Mouse (Mus musculus) neural tube, embryonic 14.5 days (tissue): ENCODE data around the gene Mymx. TPM values are rescaled to one million over a fixed set of nuclear protein-coding genes. Genes with fewer than 3 reads are reported as not detected.

Source experiments
- ATAC-seq: fragments of 200-750 bp; cut with Nextera tagmentation; 2 replicates; pipeline ENCODE4 v1.8.0; 2017; ENCODE audit warnings: low read depth, mild to moderate bottlenecking, moderate TSS enrichment, moderate library complexity
- H3K27ac ChIP-seq: fragments of 300-500 bp; sonication (generic); 2 replicates; pipeline ENCODE4 v1.5.1; 2014; ENCODE audit warnings: low read depth, mild to moderate bottlenecking, control low read depth, low read length, moderate library complexity, mixed read lengths
- H3K27me3 ChIP-seq: fragments of 300-500 bp; sonication (generic); 2 replicates; pipeline ENCODE4 v1.6.1; 2014; ENCODE audit warnings: low read length; ENCODE audit not compliant: control insufficient read depth, insufficient read depth
- H3K36me3 ChIP-seq: fragments of 300-500 bp; sonication (generic); 2 replicates; pipeline ENCODE4 v1.6.1; 2014; ENCODE audit warnings: low read length, mixed read lengths; ENCODE audit not compliant: control insufficient read depth, insufficient read depth
- H3K4me1 ChIP-seq: fragments of 300-500 bp; sonication (generic); 2 replicates; pipeline ENCODE4 v1.6.1; 2014; ENCODE audit warnings: low read length; ENCODE audit not compliant: control insufficient read depth, insufficient read depth
- H3K4me2 ChIP-seq: fragments of 300-500 bp; sonication (generic); 2 replicates; pipeline ENCODE4 v1.6.1; 2014; ENCODE audit warnings: mild to moderate bottlenecking, low read depth, low read length, control low read depth
- H3K4me3 ChIP-seq: fragments of 300-500 bp; sonication (generic); 2 replicates; pipeline ENCODE4 v1.5.1; 2014; ENCODE audit warnings: low read depth, low read length, control low read depth, mixed read lengths
- H3K9ac ChIP-seq: fragments of 300-500 bp; sonication (generic); replicated peaks from 2 replicates; pipeline ENCODE4 v1.6.1; 2014; ENCODE audit warnings: low read depth, mild to moderate bottlenecking, control low read depth, low read length, mixed read lengths
- H3K9me3 ChIP-seq: fragments of 300-500 bp; sonication (generic); 2 replicates; pipeline ENCODE4 v1.6.1; 2016; ENCODE audit warnings: low read length; ENCODE audit not compliant: control insufficient read depth
- WGBS: fragments of 180-500 bp; shearing (Covaris S2); extraction: QIAGEN DNeasy Blood & Tissue Kit; methylation state at CpG from one replicate; pipeline ENCODE4 v1.1.7; 2014; 5-methylcytosine and 5-hydroxymethylcytosine counted together
- polyA plus RNA-seq: library from polyadenylated mRNA; unstranded; fragments of >200 nt; fragmentation: Nextera tagmentation; extraction: Ambion mirVana; gene quantifications from 2 replicates; pipeline ENCODE4 v1.2.1, GENCODE M21; 2014

Mymx gene
- polyA plus RNA-seq, 1 experiment from 2014 or later = 0.44 TPM

- 89% methylated on average over 15 of the region's 15 CpGs for WGBS
- Histone ChIP-seq H3K4me3 (no peak overlapping the region), H3K4me1 (peaks cover 8% of the 10 kb centered on the region), H3K9ac (no peak overlapping the region), H3K4me2 (no peak overlapping the region), H3K27me3 (no peaks in the 10 kb centered on the region), H3K27ac (no peak overlapping the region), H3K36me3 (no peaks in the 10 kb centered on the region), H3K9me3 (no peaks in the 10 kb centered on the region)
- ATAC-seq = no peak
Observed at GRCm38 (mm10) chr17:45559732-45560525, 42.0 kb downstream of the Mymx start.

DNA sequence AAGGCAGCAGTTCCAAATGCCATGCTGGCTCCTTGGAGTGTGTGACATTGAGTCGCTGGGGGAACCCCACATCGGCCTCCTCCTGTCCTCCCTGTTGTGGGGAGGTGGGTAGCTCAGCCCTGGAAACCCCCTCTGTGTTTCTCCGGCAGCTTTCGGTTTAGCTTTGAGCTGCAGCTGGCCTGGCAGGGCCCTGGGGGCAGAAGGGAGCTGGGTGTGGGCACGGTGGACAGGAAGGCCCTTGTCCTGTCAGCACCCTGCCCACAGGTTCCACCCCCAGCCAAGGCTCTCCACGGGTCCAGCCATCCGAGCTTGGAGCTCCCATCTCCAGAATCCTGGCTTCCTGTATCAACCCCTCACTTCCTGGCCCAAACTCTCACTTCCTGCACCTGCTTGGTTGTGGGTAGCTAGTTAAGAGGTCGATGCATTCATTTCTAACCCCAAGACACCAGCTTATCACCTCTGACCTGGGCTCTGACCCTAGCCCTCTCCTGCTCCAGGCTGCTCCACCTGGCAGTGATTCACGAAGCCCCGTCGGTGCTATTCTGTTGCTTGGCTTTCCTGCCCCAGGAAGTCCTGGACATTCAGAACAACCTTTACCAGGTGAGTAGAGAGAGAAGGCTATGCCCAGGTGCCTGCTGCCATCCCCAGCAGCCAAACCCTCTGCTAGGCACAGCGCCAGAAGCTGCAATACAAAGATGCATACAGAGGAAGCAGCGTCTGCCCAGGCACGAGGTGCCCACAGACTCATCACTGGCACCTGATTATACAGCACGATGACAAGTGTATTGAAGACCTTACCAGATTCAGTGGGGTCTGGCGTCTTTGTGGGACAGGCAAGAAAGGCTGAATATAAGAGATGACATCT is 43.7 kb downstream of the Mymx start:
- no peaks in the 10 kb centered on the region for H3K36me3 ChIP-seq
- no peak overlapping the region for H3K9ac ChIP-seq
- no peak overlapping the region for H3K4me2 ChIP-seq
- no peaks in the 10 kb centered on the region for H3K27me3 ChIP-seq
- H3K4me3 ChIP-seq = no peak overlapping the region
- no peak overlapping the region for H3K27ac ChIP-seq
- 77% methylated on average over 16 of the region's 16 CpGs for WGBS
- H3K9me3 ChIP-seq = no peaks in the 10 kb centered on the region
- ATAC-seq = no peak
- peaks cover 5% of the 10 kb centered on the region; the same call in 1 of the 2 replicates for H3K4me1 ChIP-seq

DNA sequence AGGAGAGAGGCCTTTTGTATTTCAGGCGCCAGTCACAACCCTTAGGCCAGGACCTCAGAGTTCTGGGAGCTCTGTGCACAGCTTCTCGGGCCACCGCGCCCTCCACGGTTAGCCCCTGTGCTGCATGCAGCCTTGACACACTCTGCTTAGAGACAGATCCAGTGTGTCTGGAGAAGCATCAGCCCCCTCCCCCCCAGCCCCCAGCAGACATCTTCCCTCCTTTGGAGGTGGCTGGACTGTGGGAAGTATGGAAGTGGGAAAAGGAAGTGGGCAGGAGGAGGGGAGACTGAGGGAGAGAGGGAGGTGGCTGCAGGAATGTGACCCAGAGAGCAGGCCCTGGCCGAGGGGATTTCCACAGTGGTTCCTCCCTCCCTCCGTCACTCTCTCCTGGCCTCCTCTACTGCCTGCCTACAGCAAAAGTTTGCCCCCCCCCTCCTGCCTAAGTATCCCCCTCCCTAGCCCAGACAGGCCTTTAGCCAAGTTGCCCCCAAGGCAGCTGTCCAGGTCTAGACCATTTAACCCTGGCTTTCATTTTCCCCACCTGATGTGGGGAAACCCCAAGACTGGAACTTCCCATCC is 44.6 kb downstream of the Mymx start:
- no peak overlapping the region for H3K27ac ChIP-seq
- WGBS = 72% methylated on average over 7 of the region's 7 CpGs
- H3K4me1 ChIP-seq = peaks cover 5% of the 10 kb centered on the region; the same call in 1 of the 2 replicates
- no peak overlapping the region for H3K4me2 ChIP-seq
- no peak for ATAC-seq
- H3K27me3 ChIP-seq = no peaks in the 10 kb centered on the region
- no peak overlapping the region for H3K4me3 ChIP-seq
- no peaks in the 10 kb centered on the region for H3K9me3 ChIP-seq
- H3K9ac ChIP-seq = no peak overlapping the region
- H3K36me3 ChIP-seq = no peaks in the 10 kb centered on the region

DNA sequence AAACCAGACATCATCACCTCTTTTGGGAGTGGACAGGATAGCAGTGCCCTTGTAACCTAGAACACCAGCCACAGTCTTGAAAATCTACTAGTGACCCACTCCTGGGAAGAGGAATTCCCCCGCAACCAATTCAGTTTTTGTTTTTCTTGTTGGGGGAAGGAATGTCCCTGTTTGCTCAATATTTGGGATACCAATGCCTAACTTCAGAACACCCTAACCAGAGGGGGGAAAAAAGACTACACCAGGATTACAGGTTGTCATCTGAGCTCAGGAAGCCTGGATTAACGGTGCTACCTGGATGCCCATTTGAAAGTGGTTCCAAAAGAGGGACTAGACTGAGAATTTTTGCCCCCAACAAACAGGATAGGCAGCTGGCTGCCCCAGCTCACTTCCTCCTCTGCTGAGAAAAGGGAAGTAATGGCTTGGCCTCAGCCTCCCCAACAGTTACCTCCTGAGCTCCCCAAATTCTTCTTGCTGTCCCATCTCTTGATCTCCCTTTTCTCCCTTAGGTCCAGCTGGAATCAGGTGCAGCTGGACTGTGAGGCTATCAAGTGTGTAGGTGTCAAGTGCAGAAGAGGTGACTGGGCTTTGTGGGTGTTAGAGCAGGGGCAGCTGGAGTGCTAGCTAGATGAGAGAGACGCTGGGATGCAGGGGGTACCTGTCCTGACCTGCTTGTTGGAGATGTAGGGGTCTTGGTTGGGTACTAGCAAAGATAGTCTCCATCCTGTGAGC is 45.2 kb downstream of the Mymx start:
- Histone ChIP-seq H3K9me3 (no peaks in the 10 kb centered on the region), H3K4me2 (peak overlapping the region; percentile 98), H3K9ac (0 out of 2 replicates have a peak overlapping the region, but pooled peaks have one; percentile 60), H3K36me3 (no peaks in the 10 kb centered on the region), H3K4me3 (peak overlapping the region; percentile 59), H3K27ac (no peak overlapping the region), H3K27me3 (no peaks in the 10 kb centered on the region), H3K4me1 (peaks cover 5% of the 10 kb centered on the region; the same call in 1 of the 2 replicates)
- no peak for ATAC-seq
- WGBS = 65% methylated on average over 3 of the region's 3 CpGs

GRCm38 (mm10) chr17:45556107-45556489 is 45.8 kb downstream of the Mymx start:
- ATAC-seq = no peak
- H3K4me1 ChIP-seq = peaks cover 5% of the 10 kb centered on the region; the same call in 1 of the 2 replicates
- 4% methylated on average over 14 of the region's 14 CpGs for WGBS
- H3K4me3 ChIP-seq = peak overlapping the region; percentile 59
- no peaks in the 10 kb centered on the region for H3K36me3 ChIP-seq
- H3K4me2 ChIP-seq = peak overlapping the region; percentile 98
- no peaks in the 10 kb centered on the region for H3K27me3 ChIP-seq
- H3K27ac ChIP-seq = no peak overlapping the region
- H3K9me3 ChIP-seq = no peaks in the 10 kb centered on the region
- peak overlapping the region; percentile 60 for H3K9ac ChIP-seq

- peak; percentile 70 for ATAC-seq
- no peak within 1 kb of the TSS; the same call in 1 of the 2 replicates for H3K27ac ChIP-seq
- no peaks in the 10 kb centered on the region for H3K27me3 ChIP-seq
- H3K4me1 ChIP-seq = peaks cover 5% of the 10 kb centered on the region; the same call in 1 of the 2 replicates
- under 1% methylated on average over 44 of the region's 45 CpGs for WGBS
- peak within 1 kb of the TSS; percentile 60 for H3K9ac ChIP-seq
- H3K4me3 ChIP-seq = peak within 1 kb of the TSS; percentile 59
- no peaks in the 10 kb centered on the region for H3K9me3 ChIP-seq
- H3K4me2 ChIP-seq = peak within 1 kb of the TSS; percentile 98
- H3K36me3 ChIP-seq = no peaks in the 10 kb centered on the region
Observed at GRCm38 (mm10) chr17:45555452-45556106, 46.3 kb downstream of the Mymx start, which contains the start of gene Nfkbie. TSS of gene Nfkbie (plus strand) at chr17:45555703.

GRCm38 (mm10) chr17:45554420-45554819 is 47.5 kb downstream of the Mymx start:
- 89% methylated on average over 1 of the region's 1 CpGs for WGBS
- no peak for ATAC-seq
- H3K9me3 ChIP-seq = no peaks in the 10 kb centered on the region
- no peaks in the 10 kb centered on the region for H3K27me3 ChIP-seq
- peaks cover 7% of the 10 kb centered on the region; the same call in 1 of the 2 replicates for H3K4me1 ChIP-seq
- no peak overlapping the region for H3K27ac ChIP-seq
- no peak overlapping the region for H3K4me3 ChIP-seq
- no peaks in the 10 kb centered on the region for H3K36me3 ChIP-seq
- H3K9ac ChIP-seq = no peak overlapping the region
- no peak overlapping the region for H3K4me2 ChIP-seq

- WGBS = 86% methylated on average over 3 of the region's 3 CpGs
- no peak for ATAC-seq
- Histone ChIP-seq H3K27me3 (no peaks in the 10 kb centered on the region), H3K4me1 (peaks cover 9% of the 10 kb centered on the region; the same call in 1 of the 2 replicates), H3K27ac (no peak overlapping the region), H3K9ac (no peak overlapping the region), H3K9me3 (no peaks in the 10 kb centered on the region), H3K4me3 (no peak overlapping the region), H3K36me3 (no peaks in the 10 kb centered on the region), H3K4me2 (no peak overlapping the region)
Observed at GRCm38 (mm10) chr17:45553065-45553464, 48.8 kb downstream of the Mymx start.
